Mouse (Mus musculus) heart, adult 8-10 months (tissue): Measurements from ENCODE around the gene Tfe3. TPM values are rescaled to one million over a fixed set of nuclear protein-coding genes. Genes with fewer than 3 reads are reported as not detected.
"Not testable (repeated sequence)": the region's sequence is repeated elsewhere in the genome, so short reads cannot be mapped to it uniquely, and the experiment has no call there.

ENCODE experiments used
- DNase-seq: peaks from one replicate; pipeline ENCODE4 v3.0.0; 2022; ENCODE audit warnings: low spot score
- microRNA-seq: library from miRNA; unstranded; fragments of <30 nt; microRNA quantifications from one replicate; pipeline ENCODE4 v1.2.0, GENCODE M21; 2022
- total RNA-seq, 4 experiments: library from RNA; stranded (reverse); gene quantifications; 2 replicates each; pipeline ENCODE4 v1.2.4; 2022

The Tfe3 gene
- total RNA-seq, 4 experiments from 2014 or later, result 11.9 to 16.9 (median 14.8) TPM

GRCm38 (mm10) chrX:7815016-7815415 lies 52.7 kb downstream of the Tfe3 start:
- DNase-seq, result not testable (repeated sequence)

- DNase-seq, result no peak
These were observed 59.8 kb downstream of the Tfe3 start, which contains the start of gene Kcnd1 for GRCm38 (mm10) chrX:7821865-7822779. Gene Kcnd1, plus strand, starts transcription at chrX:7822289.

Small RNAs within 50 kb of the gene (microRNA-seq; reads per million reads assigned to microRNA genes)
- 45.4 reads per million, percentile 47 among the genes with 10 or more reads in this experiment for gene Mir1198

Other genes with a start within 250 kb of the Tfe3 start
- gene Foxp3, start 188.9 kb upstream of the Tfe3 start, total RNA-seq, result not detected
- 1 to 10 TPM; 3.5 to 5.7 (median 4.6) TPM for gene Ppp1r3f, start 188.3 kb upstream of the Tfe3 start, total RNA-seq
- 10 to 100 TPM in 3 of 4 experiments, 1 to 10 TPM in 1; 8.5 to 11.9 (median 11.1) TPM for gene Ccdc22, start 157.0 kb upstream of the Tfe3 start, total RNA-seq
- not detected for gene Cacna1f, start 155.5 kb upstream of the Tfe3 start, total RNA-seq
- gene Syp, start 124.1 kb upstream of the Tfe3 start, total RNA-seq, result 1 to 10 TPM; 2.9 to 5.4 (median 3.8) TPM
- gene Prickle3, start 105.3 kb upstream of the Tfe3 start, total RNA-seq, result 10 to 100 TPM; 18.8 to 22.2 (median 19.5) TPM
- gene Plp2, start 91.2 kb upstream of the Tfe3 start, total RNA-seq, result 10 to 100 TPM; 39.8 to 56.9 (median 51.1) TPM
- 10 to 100 TPM; 26.1 to 30.3 (median 28.8) TPM for gene Magix, start 81.3 kb upstream of the Tfe3 start, total RNA-seq
- gene Gpkow, start 65.4 kb upstream of the Tfe3 start, total RNA-seq, result 10 to 100 TPM; 18.3 to 21.9 (median 21.3) TPM
- gene Wdr45, start 48.2 kb upstream of the Tfe3 start, total RNA-seq, result 10 to 100 TPM; 34.4 to 60.5 (median 46.7) TPM
- not detected for gene Gm45208, start 40.3 kb upstream of the Tfe3 start, total RNA-seq
- 1 to 10 TPM; 4.3 to 6.7 (median 5.7) TPM for gene Praf2, start 34.1 kb upstream of the Tfe3 start, total RNA-seq
- 1 to 10 TPM in 1 of 4 experiments, under 1 TPM in 3; 0.37 to 1.0 (median 0.73) TPM for gene Ccdc120, start 11.7 kb upstream of the Tfe3 start, total RNA-seq
- 10 to 100 TPM; 23.1 to 26.1 (median 24.7) TPM for gene Gripap1, start 27.2 kb downstream of the Tfe3 start, total RNA-seq
- gene Kcnd1, start 59.7 kb downstream of the Tfe3 start, total RNA-seq, result under 1 TPM; 0.23 to 0.30 (median 0.27) TPM
- gene Otud5, start 78.8 kb downstream of the Tfe3 start, total RNA-seq, result 10 to 100 TPM; 20.0 to 24.9 (median 21.5) TPM
- gene Pim2, start 115.7 kb downstream of the Tfe3 start, total RNA-seq, result 1 to 10 TPM; 2.4 to 6.1 (median 3.7) TPM
- 10 to 100 TPM in 3 of 4 experiments, 1 to 10 TPM in 1; 8.9 to 18.3 (median 13.5) TPM for gene Slc35a2, start 121.5 kb downstream of the Tfe3 start, total RNA-seq
- 10 to 100 TPM; 20.0 to 24.0 (median 20.9) TPM for gene Pqbp1, start 136.7 kb downstream of the Tfe3 start, total RNA-seq
- 10 to 100 TPM; 44.7 to 50.5 (median 46.7) TPM for gene Timm17b, start 136.8 kb downstream of the Tfe3 start, total RNA-seq
- not detected for gene Gm10491, start 145.3 kb downstream of the Tfe3 start, total RNA-seq
- gene Gm10490, start 147.0 kb downstream of the Tfe3 start, total RNA-seq, result not detected
- under 1 TPM; 0.11 to 0.20 (median 0.16) TPM for gene Pcsk1n, start 157.3 kb downstream of the Tfe3 start, total RNA-seq
- not detected for gene Eras, start 166.0 kb downstream of the Tfe3 start, total RNA-seq
- gene Hdac6, start 185.3 kb downstream of the Tfe3 start, total RNA-seq, result 10 to 100 TPM; 10.4 to 11.5 (median 10.9) TPM
- under 1 TPM in 1 of 4 experiments, not detected in 3; 0.32 TPM for gene Gata1, start 215.5 kb downstream of the Tfe3 start, total RNA-seq